Comparison of ENCODE assay signal across 8 mouse cellular contexts in genomic region chr7:132713483-132714126, GRCm38 (mm10).
DNase-seq lines count a peak whose midpoint lies in the region; ATAC-seq lines count a peak whose summit lies in the region.

No protein-coding gene starts in this region.

- peak overlapping the region; percentile 21; the same call in 1 of the 2 replicates for H3K4me2 ChIP-seq in heart, embryonic 12.5 days
- H3K4me2 ChIP-seq in kidney, embryonic 15.5 days = 0 out of 2 replicates have a peak overlapping the region, but pooled peaks have one; percentile 14

- no peak overlapping the region for H3K4me3 ChIP-seq in heart, embryonic 12.5 days
- H3K4me3 ChIP-seq in kidney, embryonic 15.5 days (replicated peaks) = no peak overlapping the region

- H3K27ac ChIP-seq in heart, embryonic 12.5 days (ENCODE audit: poor library complexity, severe bottlenecking) = peak overlapping the region; percentile 97
- peak overlapping the region; percentile 94 for H3K27ac ChIP-seq in kidney, embryonic 15.5 days

- H3K4me1 ChIP-seq in heart, embryonic 12.5 days (replicated peaks) = peaks cover 50% of the 10 kb centered on the region
- peaks cover 46% of the 10 kb centered on the region for H3K4me1 ChIP-seq in kidney, embryonic 15.5 days

- H3K9ac ChIP-seq in heart, embryonic 12.5 days = peak overlapping the region; percentile 11
- no peak overlapping the region for H3K9ac ChIP-seq in kidney, embryonic 15.5 days

- no peaks in the 10 kb centered on the region for H3K9me3 ChIP-seq in heart, embryonic 12.5 days (replicated peaks)
- no peaks in the 10 kb centered on the region for H3K9me3 ChIP-seq in kidney, embryonic 15.5 days (replicated peaks)

- H3K27me3 ChIP-seq in heart, embryonic 12.5 days (replicated peaks) = no peaks in the 10 kb centered on the region
- no peaks in the 10 kb centered on the region for H3K27me3 ChIP-seq in kidney, embryonic 15.5 days

- ATAC-seq in heart, embryonic 12.5 days (ENCODE audit: insufficient number of reproducible peaks, low FRiP score) = no peak
- ATAC-seq in kidney, embryonic 15.5 days (replicated peaks; ENCODE audit: low FRiP score) = peak; percentile 15; the same call in 1 of the 2 replicates

- 39% methylated on average over 8 of the region's 8 CpGs for WGBS in heart, embryonic 12.5 days
- WGBS in kidney, embryonic 15.5 days = 50% methylated on average over 8 of the region's 8 CpGs

- DNase-seq in adrenal gland, adult 2 months = peak; percentile 50
- no peak for DNase-seq in adrenal gland, postnatal 10 days
- peak; percentile 52 for DNase-seq in brain, adult 2 months (ENCODE audit: low read depth, low spot score)
- DNase-seq in lung, postnatal 10 days = peak; percentile 83
- DNase-seq in adipocyte (ENCODE audit: low spot score) = no peak
- DNase-seq in gastrocnemius, postnatal 25 days = no peak

- H3K36me3 ChIP-seq in heart, embryonic 12.5 days = peaks cover 5% of the 10 kb centered on the region; the same call in 1 of the 2 replicates
- H3K36me3 ChIP-seq in kidney, embryonic 15.5 days = peaks cover 7% of the 10 kb centered on the region

Comparison
In these comparisons a context has a peak if more than half of its experiments do, and no peak if none do; other contexts are left out.
1. DNase-seq: peak in adrenal gland, adult 2 months (single experiment), brain, adult 2 months (single experiment) and lung, postnatal 10 days (single experiment); none in adrenal gland, postnatal 10 days (single experiment), adipocyte (single experiment) and gastrocnemius, postnatal 25 days (single experiment).